Mouse (Mus musculus): Measurements from ENCODE around the gene Ndufa10.

DNA sequence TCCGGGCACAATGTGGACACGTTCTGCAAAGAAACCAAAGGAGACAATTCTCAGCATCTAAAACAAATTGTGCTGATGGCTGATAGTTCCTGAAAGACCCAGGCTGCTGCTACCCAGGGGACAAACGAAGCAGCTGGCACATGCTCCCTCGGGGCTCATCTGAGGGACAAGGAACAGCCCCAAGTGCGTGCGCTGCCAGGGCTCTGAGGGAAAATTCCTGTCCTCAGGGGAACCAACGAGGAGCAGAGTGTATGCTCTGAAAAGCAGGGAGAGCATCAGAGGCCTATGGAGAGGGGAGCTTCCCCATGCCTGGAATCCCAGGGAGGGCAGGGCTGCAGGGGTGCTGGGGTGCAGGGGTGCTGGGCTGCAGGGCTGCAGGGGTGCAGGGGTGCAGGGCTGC is 48.9 kb downstream of the Ndufa10 start:
- no peak for TF ChIP-seq POLR2A (IDR thresholded peaks at IDR 0.05; ENCODE audit: low read depth, low read length)
- TF ChIP-seq IRF4 (IDR thresholded peaks at IDR 0.05; ENCODE audit: low read depth, low read length): no peak
- TF ChIP-seq NELFE (IDR thresholded peaks at IDR 0.05; ENCODE audit: low read depth, low read length): no peak
- no peak for TF ChIP-seq TCF12 (IDR thresholded peaks at IDR 0.05; ENCODE audit: low read depth, low read length)
- TF ChIP-seq CTCF (conservative IDR thresholded peaks at IDR 0.05 in 1 of 2, IDR thresholded peaks at IDR 0.05 in 1 of 2; ENCODE audit: low read depth in 2 of 2, low read length in 2 of 2): no peak
- no peak for TF ChIP-seq ZMIZ1 (IDR thresholded peaks at IDR 0.05; ENCODE audit: low read depth, low read length)
- TF ChIP-seq EP300 (IDR thresholded peaks at IDR 0.05; ENCODE audit: low read length): no peak
- TF ChIP-seq ZC3H11A (IDR thresholded peaks at IDR 0.05; ENCODE audit: low read depth, low read length): no peak
- TF ChIP-seq USF1 (IDR thresholded peaks at IDR 0.05; ENCODE audit: low read depth, low read length): no peak
- no peak for TF ChIP-seq MAX (IDR thresholded peaks at IDR 0.05; ENCODE audit: low read length)
- TF ChIP-seq ETS1 (conservative IDR thresholded peaks at IDR 0.05; ENCODE audit: low read depth, low read length): no peak
- no peak for TF ChIP-seq CHD1 (IDR thresholded peaks at IDR 0.05; ENCODE audit: low read depth, low read length)
- TF ChIP-seq E2F4 (IDR thresholded peaks at IDR 0.05; ENCODE audit: insufficient replicate concordance, low read depth, low read length): no peak

All from CH12.LX (cell line).